Mouse (Mus musculus): Measurements from ENCODE around the gene Cfap73. TPM values are rescaled to one million over a fixed set of nuclear protein-coding genes. Genes with fewer than 3 reads are reported as not detected.

The Cfap73 gene
- polyA plus RNA-seq, 1 experiment from 2014 or later, result not detected

- Histone ChIP-seq H3K9ac (replicated peaks; ENCODE audit: low read length) (no peak overlapping the region), H3K9me3 (ENCODE audit: control insufficient read depth, low read length) (no peaks in the 10 kb centered on the region), H3K4me3 (replicated peaks; ENCODE audit: low read depth, low read length) (peak overlapping the region; percentile 31; the same call in 1 of the 2 replicates), H3K27me3 (ENCODE audit: control insufficient read depth, insufficient read depth, low read length) (no peaks in the 10 kb centered on the region), H3K4me1 (ENCODE audit: control insufficient read depth, insufficient read depth, low read length) (peaks cover 4% of the 10 kb centered on the region; the same call in 1 of the 2 replicates), H3K36me3 (ENCODE audit: control insufficient read depth, insufficient read depth, low read length) (peaks cover 7% of the 10 kb centered on the region; the same call in 1 of the 2 replicates), H3K27ac (replicated peaks; ENCODE audit: low read depth, low read length) (peak overlapping the region; percentile 68; the same call in 1 of the 2 replicates), H3K4me2 (ENCODE audit: low read length) (peak overlapping the region; percentile 65)
- DNase-seq (peak; percentile 94), ATAC-seq (ENCODE audit: low FRiP score, low TSS enrichment) (peak; percentile 38; the same call in 1 of the 2 replicates)
- WGBS, result 1% methylated on average over 6 of the region's 6 CpGs
Measured at GRCm38 (mm10) chr5:120604839-120605238, 29.2 kb downstream of the Cfap73 start.

GRCm38 (mm10) chr5:120603515-120603914, 30.5 kb downstream of the Cfap73 start:
- Histone ChIP-seq H3K4me1 (ENCODE audit: control insufficient read depth, insufficient read depth, low read length) (peaks cover 4% of the 10 kb centered on the region; the same call in 1 of the 2 replicates), H3K27me3 (ENCODE audit: control insufficient read depth, insufficient read depth, low read length) (no peaks in the 10 kb centered on the region), H3K4me3 (replicated peaks; ENCODE audit: low read depth, low read length) (no peak overlapping the region), H3K9ac (replicated peaks; ENCODE audit: low read length) (no peak overlapping the region), H3K4me2 (ENCODE audit: low read length) (no peak overlapping the region), H3K9me3 (ENCODE audit: control insufficient read depth, low read length) (no peaks in the 10 kb centered on the region), H3K36me3 (ENCODE audit: control insufficient read depth, insufficient read depth, low read length) (peaks cover 5% of the 10 kb centered on the region; the same call in 1 of the 2 replicates), H3K27ac (replicated peaks; ENCODE audit: low read depth, low read length) (no peak overlapping the region)
- no peak for ATAC-seq (ENCODE audit: low FRiP score, low TSS enrichment)
- no peak for DNase-seq
- 59% methylated on average over 7 of the region's 7 CpGs for WGBS

GRCm38 (mm10) chr5:120602210-120602609, 31.8 kb downstream of the Cfap73 start:
- Histone ChIP-seq H3K4me2 (ENCODE audit: low read length) (no peak overlapping the region), H3K36me3 (ENCODE audit: control insufficient read depth, insufficient read depth, low read length) (no peaks in the 10 kb centered on the region), H3K27ac (replicated peaks; ENCODE audit: low read depth, low read length) (no peak overlapping the region), H3K9ac (replicated peaks; ENCODE audit: low read length) (no peak overlapping the region), H3K27me3 (ENCODE audit: control insufficient read depth, insufficient read depth, low read length) (no peaks in the 10 kb centered on the region), H3K4me3 (replicated peaks; ENCODE audit: low read depth, low read length) (no peak overlapping the region), H3K9me3 (ENCODE audit: control insufficient read depth, low read length) (no peaks in the 10 kb centered on the region), H3K4me1 (ENCODE audit: control insufficient read depth, insufficient read depth, low read length) (peaks cover 4% of the 10 kb centered on the region; the same call in 1 of the 2 replicates)
- ATAC-seq (ENCODE audit: low FRiP score, low TSS enrichment) (no peak), DNase-seq (no peak)
- 91% methylated on average over 12 of the region's 12 CpGs for WGBS

GRCm38 (mm10) chr5:120600946-120601668, 32.9 kb downstream of the Cfap73 start:
- ATAC-seq (ENCODE audit: low FRiP score, low TSS enrichment) (no peak), DNase-seq (no peak)
- no peaks in the 10 kb centered on the region for H3K36me3 ChIP-seq (ENCODE audit: control insufficient read depth, insufficient read depth, low read length)
- WGBS, result 61% methylated on average over 11 of the region's 11 CpGs
- no peak overlapping the region for H3K4me2 ChIP-seq (ENCODE audit: low read length)
- H3K4me1 ChIP-seq (ENCODE audit: control insufficient read depth, insufficient read depth, low read length), result peaks cover 4% of the 10 kb centered on the region; the same call in 1 of the 2 replicates
- H3K27me3 ChIP-seq (ENCODE audit: control insufficient read depth, insufficient read depth, low read length), result no peaks in the 10 kb centered on the region
- H3K9me3 ChIP-seq (ENCODE audit: control insufficient read depth, low read length), result no peaks in the 10 kb centered on the region
- no peak overlapping the region for H3K27ac ChIP-seq (replicated peaks; ENCODE audit: low read depth, low read length)
- no peak overlapping the region for H3K4me3 ChIP-seq (replicated peaks; ENCODE audit: low read depth, low read length)
- no peak overlapping the region for H3K9ac ChIP-seq (replicated peaks; ENCODE audit: low read length)

- H3K9me3 ChIP-seq (ENCODE audit: control insufficient read depth, low read length), result no peaks in the 10 kb centered on the region
- no peak for DNase-seq
- no peak overlapping the region for H3K4me2 ChIP-seq (ENCODE audit: low read length)
- no peaks in the 10 kb centered on the region for H3K27me3 ChIP-seq (ENCODE audit: control insufficient read depth, insufficient read depth, low read length)
- no peak for ATAC-seq (ENCODE audit: low FRiP score, low TSS enrichment)
- no peak overlapping the region for H3K27ac ChIP-seq (replicated peaks; ENCODE audit: low read depth, low read length)
- no peak overlapping the region for H3K9ac ChIP-seq (replicated peaks; ENCODE audit: low read length)
- WGBS, result 91% methylated on average over 6 of the region's 6 CpGs
- H3K36me3 ChIP-seq (ENCODE audit: control insufficient read depth, insufficient read depth, low read length), result no peaks in the 10 kb centered on the region
- no peak overlapping the region for H3K4me3 ChIP-seq (replicated peaks; ENCODE audit: low read depth, low read length)
- H3K4me1 ChIP-seq (ENCODE audit: control insufficient read depth, insufficient read depth, low read length), result no peaks in the 10 kb centered on the region
Measured at GRCm38 (mm10) chr5:120599625-120600024, 34.4 kb downstream of the Cfap73 start.

GRCm38 (mm10) chr5:120594485-120594884, 39.5 kb downstream of the Cfap73 start:
- Histone ChIP-seq H3K27me3 (ENCODE audit: control insufficient read depth, insufficient read depth, low read length) (no peaks in the 10 kb centered on the region), H3K9ac (replicated peaks; ENCODE audit: low read length) (no peak overlapping the region), H3K4me2 (ENCODE audit: low read length) (no peak overlapping the region), H3K4me1 (ENCODE audit: control insufficient read depth, insufficient read depth, low read length) (no peaks in the 10 kb centered on the region), H3K9me3 (ENCODE audit: control insufficient read depth, low read length) (no peaks in the 10 kb centered on the region), H3K36me3 (ENCODE audit: control insufficient read depth, insufficient read depth, low read length) (no peaks in the 10 kb centered on the region), H3K4me3 (replicated peaks; ENCODE audit: low read depth, low read length) (no peak overlapping the region), H3K27ac (replicated peaks; ENCODE audit: low read depth, low read length) (no peak overlapping the region)
- DNase-seq (no peak), ATAC-seq (ENCODE audit: low FRiP score, low TSS enrichment) (no peak)
- WGBS, result 89% methylated on average over 6 of the region's 6 CpGs

- WGBS, result 72% methylated on average over 7 of the region's 7 CpGs
- Histone ChIP-seq H3K4me3 (replicated peaks; ENCODE audit: low read depth, low read length) (no peak overlapping the region), H3K27ac (replicated peaks; ENCODE audit: low read depth, low read length) (no peak overlapping the region), H3K4me2 (ENCODE audit: low read length) (no peak overlapping the region), H3K27me3 (ENCODE audit: control insufficient read depth, insufficient read depth, low read length) (no peaks in the 10 kb centered on the region), H3K9ac (replicated peaks; ENCODE audit: low read length) (no peak overlapping the region), H3K4me1 (ENCODE audit: control insufficient read depth, insufficient read depth, low read length) (peaks cover 14% of the 10 kb centered on the region), H3K36me3 (ENCODE audit: control insufficient read depth, insufficient read depth, low read length) (no peaks in the 10 kb centered on the region), H3K9me3 (ENCODE audit: control insufficient read depth, low read length) (no peaks in the 10 kb centered on the region)
- DNase-seq (no peak), ATAC-seq (ENCODE audit: low FRiP score, low TSS enrichment) (no peak)
Measured at GRCm38 (mm10) chr5:120592141-120592540, 41.9 kb downstream of the Cfap73 start.

- ATAC-seq (ENCODE audit: low FRiP score, low TSS enrichment), result no peak
Measured at GRCm38 (mm10) chr5:120590356-120591010, 43.6 kb downstream of the Cfap73 start.

More at GRCm38 (mm10) chr5:120590356-120591010, 43.6 kb downstream of the Cfap73 start:
- Histone ChIP-seq H3K9me3 (ENCODE audit: control insufficient read depth, low read length) (no peaks in the 10 kb centered on the region), H3K4me2 (ENCODE audit: low read length) (no peak overlapping the region), H3K4me3 (replicated peaks; ENCODE audit: low read depth, low read length) (no peak overlapping the region), H3K27me3 (ENCODE audit: control insufficient read depth, insufficient read depth, low read length) (no peaks in the 10 kb centered on the region), H3K36me3 (ENCODE audit: control insufficient read depth, insufficient read depth, low read length) (no peaks in the 10 kb centered on the region), H3K4me1 (ENCODE audit: control insufficient read depth, insufficient read depth, low read length) (peaks cover 18% of the 10 kb centered on the region), H3K27ac (replicated peaks; ENCODE audit: low read depth, low read length) (no peak overlapping the region), H3K9ac (replicated peaks; ENCODE audit: low read length) (no peak overlapping the region)
- 79% methylated on average over 16 of the region's 16 CpGs for WGBS
- peak; percentile 35 for DNase-seq
